Mouse (Mus musculus) CH12.LX (cell line): Measurements from ENCODE around the gene Hcfc1.

Source experiments
- CTCF ChIP-seq, 2 experiments: IDR thresholded peaks in 1 of 2; conservative IDR thresholded peaks in 1 of 2; 2 replicates each; pipeline ENCODE4 v1.5.1; 2011 to 2012; ENCODE audit warnings: low read depth in 2 of 2, low read length in 2 of 2, improper control_type of control experiment in 1 of 2, inconsistent platforms in 1 of 2, mild to moderate bottlenecking in 1 of 2, moderate library complexity in 1 of 2
- MAFK ChIP-seq: IDR thresholded peaks from 2 replicates; pipeline ENCODE4 v1.6.1; 2011; ENCODE audit warnings: low read length, improper control_type of control experiment; ENCODE audit not compliant: insufficient replicate concordance
- MYC ChIP-seq: IDR thresholded peaks from 2 replicates; pipeline ENCODE4 v1.6.1; 2011; ENCODE audit warnings: low read depth, mild to moderate bottlenecking, improper control_type of control experiment, low read length
- NRF1 ChIP-seq: IDR thresholded peaks from 2 replicates; pipeline ENCODE4 v1.6.1; 2014; ENCODE audit warnings: low read depth, mild to moderate bottlenecking, inconsistent platforms, low read length, improper control_type of control experiment, moderate library complexity
- POLR2A ChIP-seq: IDR thresholded peaks from 2 replicates; pipeline ENCODE4 v1.6.1; 2011; ENCODE audit warnings: low read depth, mild to moderate bottlenecking, improper control_type of control experiment, low read length
- ZC3H11A ChIP-seq: IDR thresholded peaks from 2 replicates; pipeline ENCODE4 v1.6.1; 2012; ENCODE audit warnings: low read depth, mild to moderate bottlenecking, inconsistent platforms, low read length, improper control_type of control experiment

DNA sequence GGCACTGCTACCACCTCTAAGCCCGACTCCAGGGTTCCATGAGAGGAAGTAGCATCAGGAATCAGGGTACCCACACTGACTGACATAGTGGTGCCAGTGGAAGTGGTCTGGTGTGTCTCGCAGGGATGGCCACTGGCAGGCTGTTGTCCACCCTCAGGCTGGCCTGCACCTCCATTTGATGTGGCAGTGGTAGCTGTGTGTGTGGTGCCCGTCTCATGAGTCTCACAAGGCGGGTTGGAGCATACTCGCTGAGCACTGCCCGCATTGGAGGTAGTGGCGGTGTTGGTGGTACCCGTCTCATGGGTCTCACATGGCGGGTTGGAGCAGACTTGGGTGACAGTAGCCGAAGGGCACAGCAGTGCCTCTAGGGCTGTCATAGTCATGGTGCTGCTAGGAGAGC, 16.8 kb downstream of the Hcfc1 start:
- no peak for TF ChIP-seq MYC
- TF ChIP-seq POLR2A = no peak
- no peak for TF ChIP-seq CTCF (conservative IDR thresholded peaks at IDR 0.05 in 1 of 2, IDR thresholded peaks at IDR 0.05 in 1 of 2; ENCODE audit: low read depth in 2 of 2, low read length in 2 of 2)
- TF ChIP-seq MAFK = no peak
- no peak for TF ChIP-seq ZC3H11A
- no peak for TF ChIP-seq NRF1
